Mouse (Mus musculus) urinary bladder, adult 2 months (tissue): ENCODE measurements around the gene Med13. TPM values are rescaled to one million over a fixed set of nuclear protein-coding genes. Genes with fewer than 3 reads are reported as not detected.
A peak's percentile ranks its signal among the peaks of the same experiment; 100 is the strongest.
"Not testable (repeated sequence)": the region's sequence is repeated elsewhere in the genome, so short reads cannot be mapped to it uniquely, and the experiment has no call there.

Experiments used
- DNase-seq: peaks from one replicate; pipeline ENCODE4 v3.0.0; 2022; ENCODE audit warnings: low spot score
- polyA plus RNA-seq: library from polyadenylated mRNA; depleted of rRNA; stranded (reverse); fragments of >200 nt; gene quantifications from 2 replicates; pipeline ENCODE4 v1.2.3, GENCODE M21; 2012

Gene Med13
- polyA plus RNA-seq, 1 experiment, result 12.9 TPM

DNA sequence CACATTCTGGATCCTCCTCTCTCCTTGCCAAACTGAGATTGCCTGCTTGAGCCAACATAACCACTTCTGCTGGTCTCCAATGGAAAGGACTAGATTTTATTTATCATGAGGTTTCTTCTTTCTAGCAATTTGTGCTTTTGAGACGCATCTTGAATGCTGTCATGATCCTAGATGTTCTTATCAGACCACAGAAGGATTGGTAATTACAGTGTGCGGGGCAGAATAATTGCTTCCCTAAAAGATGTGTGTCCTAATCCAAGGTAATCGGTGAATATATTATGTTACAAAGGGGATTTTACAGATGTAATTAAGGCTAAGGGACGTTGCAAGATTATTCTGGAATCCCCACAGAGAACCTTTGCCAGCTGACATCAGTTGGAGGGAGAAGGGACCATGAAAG is 21.6 kb upstream of the Med13 start:
- DNase-seq, result no peak

DNA sequence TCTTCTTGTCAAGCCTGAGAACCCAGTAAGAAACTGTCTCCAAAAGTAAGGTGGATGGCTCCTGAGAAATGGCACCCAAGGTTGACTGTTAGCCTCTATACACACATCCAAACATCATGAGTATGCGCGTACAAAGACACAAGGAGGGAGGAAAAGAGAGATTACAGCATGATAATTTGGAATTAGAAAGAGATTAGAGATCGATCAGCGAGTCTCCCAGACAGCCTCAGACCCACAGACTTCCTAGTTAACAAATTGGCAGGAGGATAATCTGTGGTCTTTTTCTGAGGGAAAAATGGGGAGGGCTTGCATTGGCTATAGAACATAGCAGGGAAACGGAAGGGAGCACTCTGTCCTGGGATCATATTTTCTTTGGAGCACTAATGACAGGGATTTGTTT is 20.4 kb upstream of the Med13 start:
- no peak for DNase-seq

DNA sequence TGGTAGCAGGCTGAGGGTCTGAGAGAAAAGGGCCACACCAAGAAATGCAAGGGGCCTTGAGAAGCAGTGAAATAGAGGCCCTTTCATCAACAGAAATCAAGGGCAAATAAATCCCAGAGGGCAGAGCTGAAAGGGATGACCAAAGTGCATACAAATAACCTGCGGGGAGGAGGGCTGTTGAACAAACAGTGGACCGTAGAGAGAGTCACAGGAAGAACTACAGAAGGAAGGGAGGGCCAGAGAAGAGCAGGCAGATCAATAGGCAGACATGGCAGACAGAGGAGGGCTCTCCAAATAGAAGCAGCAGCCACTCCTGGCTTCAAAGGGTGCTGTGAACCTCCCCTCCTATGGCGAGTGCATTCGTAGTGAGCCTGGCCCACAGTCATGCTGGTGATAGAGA is 19.3 kb upstream of the Med13 start:
- DNase-seq, result no peak

GRCm38 (mm10) chr11:86375086-86375485 is 17.7 kb upstream of the Med13 start:
- no peak for DNase-seq

- no peak for DNase-seq
These were observed 13.9 kb upstream of the Med13 start for GRCm38 (mm10) chr11:86371266-86371665.

GRCm38 (mm10) chr11:86369860-86370259 is 12.5 kb upstream of the Med13 start:
- no peak for DNase-seq

DNA sequence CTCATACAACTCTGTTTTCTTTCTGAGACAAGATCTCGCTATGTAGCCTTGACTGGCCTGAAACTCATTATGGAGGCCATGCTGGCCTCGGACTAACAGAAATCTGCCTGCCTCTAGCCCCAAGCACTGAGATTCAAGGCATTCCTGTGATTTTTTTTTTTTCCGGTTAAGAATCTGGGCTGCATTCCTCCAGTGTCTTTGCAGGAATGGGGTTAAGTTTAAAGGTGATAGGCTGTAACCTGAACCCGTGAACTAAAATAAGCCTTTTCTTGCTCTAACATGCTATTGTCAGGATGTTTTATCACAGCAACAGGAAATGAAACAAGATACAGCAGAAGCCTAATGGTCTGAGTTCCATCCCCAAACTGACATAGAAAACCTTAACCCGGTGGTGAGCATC is 11.6 kb upstream of the Med13 start:
- DNase-seq, result no peak

DNA sequence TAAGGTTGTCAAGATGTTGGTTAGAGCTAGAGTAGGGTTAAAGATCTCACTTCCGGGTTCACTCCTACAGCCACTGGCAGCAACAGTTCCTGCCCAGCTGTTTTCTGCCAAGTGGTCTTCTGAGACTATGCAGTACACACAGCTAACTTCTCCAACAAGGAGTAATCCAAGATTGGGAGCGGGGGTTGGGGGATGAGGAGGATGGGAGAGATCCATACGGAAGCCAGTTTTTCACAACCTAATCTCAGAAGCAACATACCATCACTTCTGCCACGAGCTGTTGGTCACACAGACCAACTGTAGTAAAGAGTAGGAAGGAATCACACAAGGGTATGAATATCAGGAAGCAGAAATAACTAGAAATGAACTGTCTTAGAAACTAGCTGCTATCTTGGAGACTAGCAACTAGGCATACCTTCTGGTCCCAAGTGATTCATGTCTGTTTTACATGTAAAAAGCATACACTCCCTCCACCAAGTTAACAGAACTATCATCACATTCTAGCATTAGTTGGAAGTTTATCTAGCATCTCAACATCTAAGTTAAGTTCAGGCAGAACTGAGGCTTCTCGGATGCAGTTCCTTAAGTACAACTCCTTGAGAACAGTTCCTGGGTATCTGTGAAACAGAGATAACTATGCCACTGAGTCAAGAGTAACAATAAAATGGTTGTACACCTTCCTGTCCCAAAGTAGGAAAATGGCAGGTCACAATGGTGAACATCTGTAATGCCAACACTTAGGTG is 7.5 kb upstream of the Med13 start:
- DNase-seq, result no peak

DNA sequence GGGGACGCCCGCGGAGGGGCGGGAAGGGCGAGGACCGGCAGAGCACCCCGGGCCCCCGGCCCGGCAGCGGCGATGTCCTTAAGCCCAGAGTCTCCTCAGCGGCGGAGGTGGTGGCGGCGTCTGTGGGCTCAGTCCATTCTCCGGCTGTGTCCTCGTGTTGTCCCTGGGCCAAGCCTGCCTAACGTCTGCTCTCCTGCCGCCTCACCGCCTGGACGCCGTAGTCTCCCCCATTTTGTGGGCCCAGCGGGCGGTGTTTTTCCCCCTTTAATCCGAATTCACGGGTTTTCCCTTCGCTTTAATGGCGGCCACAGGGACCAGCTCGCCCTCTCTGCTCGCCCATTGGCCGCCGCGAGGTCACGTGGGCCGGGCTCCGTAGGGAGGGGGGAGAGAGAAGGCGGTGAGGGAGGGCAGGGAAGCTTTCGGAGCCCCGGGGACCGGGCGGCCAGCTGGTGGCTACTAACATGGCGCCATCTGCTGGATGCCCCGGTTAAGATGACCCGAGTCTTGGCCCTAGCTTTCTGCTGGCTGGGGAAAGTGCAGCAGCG is 654 bp upstream of the Med13 start:
- peak; percentile 99 for DNase-seq

GRCm38 (mm10) chr11:86356007-86356853 is 1.2 kb downstream of the Med13 start:
- DNase-seq, result no peak

DNA sequence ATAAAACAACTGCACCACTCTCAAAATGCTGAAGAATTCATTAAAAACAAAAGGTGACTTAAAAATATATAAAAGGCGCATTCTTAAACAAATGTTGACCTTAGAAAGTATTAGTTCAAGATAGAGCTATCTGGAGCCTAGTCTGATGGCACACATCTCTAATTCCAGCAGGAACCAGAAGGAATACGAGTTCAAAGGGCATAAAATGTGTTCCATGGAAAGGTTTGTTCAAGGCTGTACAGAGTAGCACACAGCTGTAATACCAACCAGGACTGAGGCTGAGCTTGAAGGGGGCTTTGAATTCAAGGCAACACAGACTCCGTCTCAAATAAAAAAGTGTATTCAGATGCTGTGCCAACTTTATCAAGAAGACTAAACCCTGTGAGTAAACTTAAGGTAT is 3.8 kb downstream of the Med13 start:
- DNase-seq, result no peak

DNA sequence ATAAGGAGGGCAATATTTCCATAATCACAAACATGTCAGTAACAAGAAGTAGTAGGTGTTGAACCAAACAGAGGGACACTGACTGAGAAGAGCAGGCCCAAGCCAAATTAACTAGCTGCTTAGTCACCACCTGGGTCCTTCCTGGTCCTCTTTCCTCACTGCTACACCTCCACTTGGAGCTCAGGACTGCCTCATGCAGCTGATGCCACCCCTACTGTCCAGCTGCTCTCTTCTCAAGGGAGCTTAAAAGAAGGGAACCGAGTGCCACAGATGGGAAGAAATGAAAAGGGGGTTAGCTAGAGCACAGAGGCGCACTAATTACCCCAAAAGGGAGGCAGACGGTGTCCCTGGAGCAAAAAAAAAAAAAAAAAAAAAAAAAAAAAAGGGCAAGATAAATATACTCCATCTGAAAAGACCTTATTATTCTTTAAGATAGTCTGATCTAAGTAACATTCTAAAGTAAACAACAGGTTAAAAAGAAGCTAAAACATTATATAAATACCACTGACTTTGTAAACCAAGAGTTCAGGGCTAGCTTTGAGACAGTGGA is 5.6 kb downstream of the Med13 start:
- no peak for DNase-seq

GRCm38 (mm10) chr11:86350636-86351138 is 6.7 kb downstream of the Med13 start:
- DNase-seq, result no peak

DNA sequence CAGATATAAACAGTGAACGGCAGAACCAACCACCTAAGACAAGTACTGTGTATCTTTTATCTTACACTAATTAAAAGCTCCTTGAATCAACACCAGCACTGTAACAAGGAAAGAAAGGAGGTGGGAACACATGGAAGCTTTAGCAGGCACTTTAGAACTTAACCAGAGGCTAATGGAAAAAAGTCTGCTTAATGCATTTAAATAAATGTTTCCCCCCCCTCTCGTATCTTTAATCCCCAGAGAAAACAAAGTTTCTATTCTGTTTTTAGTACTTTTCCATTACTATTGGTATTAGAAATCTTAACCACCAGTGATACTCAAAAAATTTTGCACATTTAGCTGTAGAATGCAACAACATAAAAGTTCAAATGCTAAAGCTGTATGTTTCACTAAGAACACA is 8.1 kb downstream of the Med13 start:
- DNase-seq, result no peak

GRCm38 (mm10) chr11:86348872-86349271 is 8.5 kb downstream of the Med13 start:
- no peak for DNase-seq

GRCm38 (mm10) chr11:86347387-86348122 is 9.8 kb downstream of the Med13 start:
- DNase-seq, result no peak

DNA sequence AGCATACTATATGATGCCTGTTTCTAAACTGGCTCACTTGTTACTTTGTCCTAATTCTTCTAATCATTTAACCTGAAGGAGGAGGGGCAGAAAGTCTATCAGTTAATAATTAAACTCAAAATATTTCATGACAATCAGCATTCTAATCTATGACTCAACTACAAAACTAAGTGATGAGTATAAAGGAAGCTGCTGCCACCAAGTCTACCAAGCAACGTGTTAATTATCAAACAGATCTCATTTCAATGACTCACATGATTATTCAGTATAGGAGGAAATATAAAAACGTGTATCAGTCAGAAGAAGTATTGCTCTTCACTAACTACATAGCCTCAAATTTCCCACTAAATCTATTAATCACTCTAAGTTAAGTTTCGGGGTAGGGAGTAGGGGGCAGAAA is 10.9 kb downstream of the Med13 start:
- DNase-seq, result no peak

GRCm38 (mm10) chr11:86344940-86345339 is 12.5 kb downstream of the Med13 start:
- DNase-seq, result not testable (repeated sequence)

DNA sequence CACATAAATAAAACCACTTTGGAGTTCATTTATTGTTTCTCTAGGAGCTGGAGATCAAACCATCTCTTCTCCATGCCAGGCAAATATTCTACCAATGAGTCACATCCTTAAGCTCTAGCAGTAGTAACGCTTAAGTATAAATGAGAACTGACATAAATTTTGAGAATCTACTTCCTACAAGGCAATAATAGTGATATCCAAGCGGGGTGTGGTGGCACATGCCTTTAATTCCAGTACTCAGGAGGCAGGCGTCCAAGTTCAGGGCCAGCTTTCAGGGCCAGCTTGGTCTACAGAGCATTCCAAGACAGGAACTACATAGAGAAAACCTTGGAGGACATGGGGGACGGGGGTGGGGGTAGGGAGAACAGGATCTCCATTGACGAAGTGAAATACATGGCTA is 33.2 kb downstream of the Med13 start:
- DNase-seq, result no peak

DNA sequence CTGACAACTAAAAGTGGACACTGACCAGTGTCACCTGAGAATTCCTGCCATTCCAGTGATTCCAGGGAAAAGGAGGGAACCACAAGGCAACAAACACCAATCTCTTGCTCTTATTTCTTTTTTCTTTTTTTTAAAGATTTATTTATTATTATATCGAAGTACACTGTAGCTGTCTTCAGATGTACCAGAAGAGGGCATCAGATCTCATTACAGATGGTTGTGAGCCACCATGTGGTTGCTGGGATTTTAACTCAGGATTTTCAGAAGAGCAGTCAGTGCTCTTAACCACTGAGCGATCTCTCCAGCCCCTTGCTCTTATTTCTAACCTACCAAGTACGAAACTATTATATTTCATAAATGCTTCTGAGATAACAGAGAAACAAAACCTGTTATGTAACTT is 42.4 kb downstream of the Med13 start:
- DNase-seq, result not testable (repeated sequence)

DNA sequence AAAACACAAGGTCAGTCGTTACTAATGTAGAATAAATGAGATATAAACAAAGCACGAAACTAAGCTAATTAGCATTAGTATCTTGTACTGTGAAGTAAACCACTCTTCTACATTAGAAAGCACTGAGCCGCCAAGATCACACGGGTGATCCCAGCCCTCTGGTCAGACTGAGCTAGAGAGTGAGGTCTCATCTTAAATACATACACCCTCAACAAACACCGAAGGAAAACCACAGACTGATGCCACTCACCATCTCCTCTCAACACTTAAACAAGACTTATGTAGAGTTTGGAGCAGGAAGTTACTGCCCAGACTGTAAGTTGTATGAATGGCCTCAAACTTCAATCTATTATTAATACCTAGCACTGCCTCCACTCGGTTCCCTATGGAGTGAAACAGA is 47.1 kb downstream of the Med13 start:
- no peak for DNase-seq

- not testable (repeated sequence) for DNase-seq
These were observed 65.2 kb downstream of the Med13 start for GRCm38 (mm10) chr11:86292201-86292600.
